Mouse (Mus musculus) ES-Bruce4 (cell line): Measurements from ENCODE around the gene Synpo2.

Experiments
- CTCF ChIP-seq: IDR thresholded peaks from one replicate; pipeline ENCODE4 v1.8.1; 2011; ENCODE audit warnings: low read depth, low read length
- POLR2A ChIP-seq: IDR thresholded peaks from one replicate; pipeline ENCODE4 v1.8.1; 2011; ENCODE audit warnings: low read length; ENCODE audit not compliant: insufficient read depth

DNA sequence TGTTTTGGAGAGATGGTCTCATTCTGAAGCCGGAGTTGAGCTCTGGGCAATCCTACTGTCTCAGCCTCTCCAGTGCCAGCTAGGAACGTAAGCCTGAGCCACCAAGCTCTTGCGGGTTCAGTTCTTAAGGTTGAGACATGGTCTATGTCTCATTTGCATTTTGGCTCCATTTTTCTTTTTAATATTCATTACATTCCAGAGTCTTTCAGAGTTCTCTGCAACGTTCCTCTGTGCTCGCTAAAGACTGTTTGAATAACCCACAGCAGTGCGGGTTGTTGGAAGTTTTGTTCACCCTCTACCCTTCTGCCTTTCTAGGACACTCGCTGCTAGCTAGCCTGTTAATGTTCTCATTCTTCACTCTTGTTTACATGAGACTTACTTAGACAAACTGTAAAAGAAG lies 155.0 kb downstream of the Synpo2 start:
- TF ChIP-seq CTCF = no peak
- no peak for TF ChIP-seq POLR2A
